Mouse (Mus musculus): ENCODE measurements around the gene Kcnk10.

- TF ChIP-seq CTCF (IDR thresholded peaks at IDR 0.05; ENCODE audit: borderline replicate concordance, control insufficient read depth, extremely low read depth, insufficient read depth, low read length, poor library complexity) (no peak), POLR2A (IDR thresholded peaks at IDR 0.05; ENCODE audit: control insufficient read depth, extremely low read depth, insufficient read depth, low read length, poor library complexity) (no peak)
Measured at GRCm38 (mm10) chr12:98470097-98470496, 108.0 kb downstream of the Kcnk10 start.

Data from thymus, adult 2 months (tissue).